Mouse (Mus musculus) MEL (cell line): ENCODE measurements around the gene Pigyl. TPM values are rescaled to one million over a fixed set of nuclear protein-coding genes. Genes with fewer than 3 reads are reported as not detected.
A peak's percentile ranks its signal among the peaks of the same experiment; 100 is the strongest.

Source experiments
- DNase-seq: peaks from one replicate; pipeline ENCODE4 v3.0.0; 2011; ENCODE audit warnings: low read depth, low spot score
- H3K27ac ChIP-seq: 2 replicates; pipeline ENCODE4 v1.5.1; 2012; ENCODE audit warnings: low read depth, mild to moderate bottlenecking, control low read depth, low read length, moderate library complexity; ENCODE audit not compliant: control insufficient read depth
- H3K27me3 ChIP-seq, 2 experiments: fragments of 150-350 bp in 1 of 2; sonication (generic) in 1 of 2; 2 replicates each; pipeline ENCODE4 v1.6.1; 2012; ENCODE audit warnings: low read length in 2 of 2, mild to moderate bottlenecking in 2 of 2, improper control_type of control experiment in 1 of 2, moderate library complexity in 1 of 2; ENCODE audit not compliant: insufficient read depth in 2 of 2, control insufficient read depth in 1 of 2
- H3K36me3 ChIP-seq, 2 experiments: 2 replicates each; pipeline ENCODE4 v1.6.1; 2012 to 2014; ENCODE audit warnings: low read length in 2 of 2, improper control_type of control experiment in 1 of 2, inconsistent platforms in 1 of 2, mild to moderate bottlenecking in 1 of 2; ENCODE audit not compliant: insufficient read depth in 2 of 2, control insufficient read depth in 1 of 2
- H3K4me1 ChIP-seq, 2 experiments: fragments of 150-350 bp in 1 of 2; sonication (generic) in 1 of 2; 2 replicates each; pipeline ENCODE4 v1.6.1; 2012; ENCODE audit warnings: low read length in 2 of 2, improper control_type of control experiment in 1 of 2, mild to moderate bottlenecking in 1 of 2; ENCODE audit not compliant: insufficient read depth in 2 of 2, control insufficient read depth in 1 of 2
- H3K4me3 ChIP-seq, 2 experiments: fragments of 150-350 bp in 1 of 2; sonication (generic) in 1 of 2; 2 replicates each; pipeline ENCODE4 v1.5.1; 2012; ENCODE audit warnings: low read depth in 2 of 2, low read length in 2 of 2, mild to moderate bottlenecking in 2 of 2, moderate library complexity in 2 of 2, control low read depth in 1 of 2, improper control_type of control experiment in 1 of 2; ENCODE audit not compliant: control insufficient read depth in 1 of 2, insufficient read depth in 1 of 2
- H3K79me2 ChIP-seq: 2 replicates; pipeline ENCODE4 v1.6.1; 2012; ENCODE audit warnings: mild to moderate bottlenecking, low read length, moderate library complexity; ENCODE audit not compliant: control insufficient read depth, poor library complexity, insufficient read depth
- H3K9ac ChIP-seq: 2 replicates; pipeline ENCODE4 v1.6.1; 2012; ENCODE audit warnings: low read depth, mild to moderate bottlenecking, control low read depth, low read length, moderate library complexity; ENCODE audit not compliant: control insufficient read depth, poor library complexity, severe bottlenecking
- H3K9me3 ChIP-seq: fragments of 150-350 bp; sonication (generic); replicated peaks from 2 replicates; pipeline ENCODE4 v1.6.1; 2012; ENCODE audit warnings: mild to moderate bottlenecking, low read length, improper control_type of control experiment, moderate library complexity; ENCODE audit not compliant: insufficient read depth
- BHLHE40 ChIP-seq: IDR thresholded peaks from 2 replicates; pipeline ENCODE4 v1.6.1; 2012; ENCODE audit warnings: low read depth, mild to moderate bottlenecking, inconsistent platforms, low read length, improper control_type of control experiment, borderline replicate concordance
- CHD2 ChIP-seq: IDR thresholded peaks from 2 replicates; pipeline ENCODE4 v1.6.1; 2011; ENCODE audit warnings: low read length, improper control_type of control experiment
- E2F4 ChIP-seq: IDR thresholded peaks from 2 replicates; pipeline ENCODE4 v1.6.1; 2011; ENCODE audit warnings: low read depth, low read length, improper control_type of control experiment, borderline replicate concordance
- EP300 ChIP-seq, 2 experiments: IDR thresholded peaks; 2 replicates each; pipeline ENCODE4 v1.6.1; 2011; ENCODE audit warnings: improper control_type of control experiment in 2 of 2, low read length in 2 of 2, low read depth in 1 of 2, mild to moderate bottlenecking in 1 of 2
- ETS1 ChIP-seq: IDR thresholded peaks from 2 replicates; pipeline ENCODE4 v1.6.1; 2012; ENCODE audit warnings: low read depth, mild to moderate bottlenecking, inconsistent platforms, low read length, improper control_type of control experiment, moderate library complexity
- GABPA ChIP-seq: IDR thresholded peaks from 2 replicates; pipeline ENCODE4 v1.6.1; 2012; ENCODE audit warnings: low read depth, mild to moderate bottlenecking, inconsistent platforms, low read length, improper control_type of control experiment, moderate library complexity
- GATA1 ChIP-seq: IDR thresholded peaks from 2 replicates; pipeline ENCODE4 v1.6.1; 2011; ENCODE audit warnings: low read depth, low read length, improper control_type of control experiment
- HCFC1 ChIP-seq: IDR thresholded peaks from 2 replicates; pipeline ENCODE4 v1.6.1; 2012; ENCODE audit warnings: low read depth, mild to moderate bottlenecking, inconsistent platforms, low read length, improper control_type of control experiment, moderate library complexity
- JUND ChIP-seq: IDR thresholded peaks from 2 replicates; pipeline ENCODE4 v1.6.1; 2011; ENCODE audit warnings: low read depth, mild to moderate bottlenecking, improper control_type of control experiment, low read length
- KAT2A ChIP-seq: conservative IDR thresholded peaks from 2 replicates; pipeline ENCODE4 v1.6.1; 2012; ENCODE audit warnings: low read depth, low read length, improper control_type of control experiment, inconsistent platforms
- MAFK ChIP-seq: IDR thresholded peaks from 2 replicates; pipeline ENCODE4 v1.6.1; 2011; ENCODE audit warnings: low read depth, mild to moderate bottlenecking, low read length, improper control_type of control experiment, borderline replicate concordance
- MAX ChIP-seq: IDR thresholded peaks from 2 replicates; pipeline ENCODE4 v1.6.1; 2011; ENCODE audit warnings: low read length, improper control_type of control experiment
- MAZ ChIP-seq: IDR thresholded peaks from 2 replicates; pipeline ENCODE4 v1.6.1; 2012; ENCODE audit warnings: low read depth, mild to moderate bottlenecking, inconsistent platforms, low read length, improper control_type of control experiment
- MEF2A ChIP-seq: IDR thresholded peaks from 2 replicates; pipeline ENCODE4 v1.6.1; 2014; ENCODE audit warnings: low read depth, mild to moderate bottlenecking, inconsistent platforms, low read length, improper control_type of control experiment; ENCODE audit not compliant: poor library complexity, insufficient replicate concordance, severe bottlenecking; ENCODE audit errors: extremely low read depth
- MXI1 ChIP-seq: IDR thresholded peaks from 2 replicates; pipeline ENCODE4 v1.6.1; 2011; ENCODE audit warnings: mild to moderate bottlenecking, low read depth, low read length, improper control_type of control experiment
- MYC ChIP-seq: IDR thresholded peaks from 2 replicates; pipeline ENCODE4 v1.6.1; 2011; ENCODE audit warnings: low read depth, mild to moderate bottlenecking, low read length, improper control_type of control experiment, moderate library complexity
- NELFE ChIP-seq: IDR thresholded peaks from 2 replicates; pipeline ENCODE4 v1.6.1; 2011; ENCODE audit warnings: low read depth, low read length, improper control_type of control experiment
- NRF1 ChIP-seq: IDR thresholded peaks from 2 replicates; pipeline ENCODE4 v1.6.1; 2014; ENCODE audit warnings: low read depth, mild to moderate bottlenecking, inconsistent platforms, low read length, improper control_type of control experiment, moderate library complexity; ENCODE audit not compliant: poor library complexity, insufficient read depth, severe bottlenecking
- POLR2A ChIP-seq, 2 experiments: IDR thresholded peaks; 2 replicates each; pipeline ENCODE4 v1.6.1; 2011 to 2012; ENCODE audit warnings: low read length in 2 of 2, mild to moderate bottlenecking in 2 of 2, control low read depth in 1 of 2, improper control_type of control experiment in 1 of 2, low read depth in 1 of 2, moderate library complexity in 1 of 2; ENCODE audit not compliant: control insufficient read depth in 1 of 2, insufficient read depth in 1 of 2, poor library complexity in 1 of 2
- POLR2AphosphoS2 ChIP-seq: IDR thresholded peaks from 2 replicates; pipeline ENCODE4 v1.6.1; 2011; ENCODE audit warnings: low read length, improper control_type of control experiment
- POLR2AphosphoS5 ChIP-seq: IDR thresholded peaks from 2 replicates; pipeline ENCODE4 v1.6.1; 2012; ENCODE audit warnings: low read depth, borderline replicate concordance, mild to moderate bottlenecking, inconsistent platforms, low read length, moderate library complexity, mixed read lengths
- RAD21 ChIP-seq: IDR thresholded peaks from 2 replicates; pipeline ENCODE4 v1.6.1; 2011; ENCODE audit warnings: mild to moderate bottlenecking, low read depth, low read length, improper control_type of control experiment
- RCOR1 ChIP-seq: IDR thresholded peaks from 2 replicates; pipeline ENCODE4 v1.6.1; 2012; ENCODE audit warnings: low read depth, mild to moderate bottlenecking, inconsistent platforms, low read length, improper control_type of control experiment
- SIN3A ChIP-seq: IDR thresholded peaks from 2 replicates; pipeline ENCODE4 v1.6.1; 2012; ENCODE audit warnings: low read length, improper control_type of control experiment, inconsistent platforms
- SMC3 ChIP-seq: IDR thresholded peaks from 2 replicates; pipeline ENCODE4 v1.6.1; 2011; ENCODE audit warnings: low read depth, low read length, improper control_type of control experiment
- TAL1 ChIP-seq: IDR thresholded peaks from 2 replicates; pipeline ENCODE4 v1.6.1; 2012; ENCODE audit warnings: mild to moderate bottlenecking, inconsistent platforms, low read length, moderate library complexity, mixed read lengths
- TBP ChIP-seq: IDR thresholded peaks from 2 replicates; pipeline ENCODE4 v1.8.0; 2011; ENCODE audit warnings: low read depth, low read length, improper control_type of control experiment
- TCF12 ChIP-seq: IDR thresholded peaks from 2 replicates; pipeline ENCODE4 v1.6.1; 2014; ENCODE audit warnings: low read depth, mild to moderate bottlenecking, inconsistent platforms, low read length, improper control_type of control experiment, moderate library complexity
- UBTF ChIP-seq: IDR thresholded peaks from 2 replicates; pipeline ENCODE4 v1.6.1; 2012; ENCODE audit warnings: low read depth, mild to moderate bottlenecking, inconsistent platforms, low read length, improper control_type of control experiment, moderate library complexity, borderline replicate concordance; ENCODE audit not compliant: insufficient read depth
- USF1 ChIP-seq: IDR thresholded peaks from 2 replicates; pipeline ENCODE4 v1.6.1; 2014; ENCODE audit warnings: low read depth, mild to moderate bottlenecking, inconsistent platforms, low read length, improper control_type of control experiment, moderate library complexity
- USF2 ChIP-seq, 2 experiments: IDR thresholded peaks; 2 replicates each; pipeline ENCODE4 v1.6.1; 2011 to 2012; ENCODE audit warnings: improper control_type of control experiment in 2 of 2, low read length in 2 of 2, borderline replicate concordance in 1 of 2, inconsistent platforms in 1 of 2, low read depth in 1 of 2, mild to moderate bottlenecking in 1 of 2; ENCODE audit not compliant: insufficient read depth in 1 of 2
- ZKSCAN1 ChIP-seq: IDR thresholded peaks from 2 replicates; pipeline ENCODE4 v1.6.1; 2012; ENCODE audit warnings: low read depth, mild to moderate bottlenecking, inconsistent platforms, low read length, improper control_type of control experiment, moderate library complexity
- ZMIZ1 ChIP-seq: IDR thresholded peaks from 2 replicates; pipeline ENCODE4 v1.6.1; 2012; ENCODE audit warnings: low read depth, mild to moderate bottlenecking, inconsistent platforms, low read length, improper control_type of control experiment, moderate library complexity
- ZNF384 ChIP-seq: IDR thresholded peaks from 2 replicates; pipeline ENCODE4 v1.6.1; 2012; ENCODE audit warnings: low read depth, mild to moderate bottlenecking, inconsistent platforms, low read length, improper control_type of control experiment
- polyA plus RNA-seq, 2 experiments: library from polyadenylated mRNA; stranded (reverse) in 1 of 2; unstranded in 1 of 2; fragments of >175 nt in 1 of 2; fragments of >200 nt in 1 of 2; gene quantifications; 2 replicates each; pipeline versions ENCODE4 v1.2.1 to v1.2.4; 2012; ENCODE audit warnings: low replicate concordance in 2 of 2, low read depth in 1 of 2; ENCODE audit not compliant: insufficient read length in 2 of 2, insufficient read depth in 1 of 2, missing spikeins in 1 of 2
- total RNA-seq: library from RNA; depleted of rRNA; stranded (reverse); fragments of 300-350 nt; gene quantifications from 2 replicates; pipeline ENCODE4 v1.2.3, GENCODE M21; 2012; rRNA removed

Pigyl gene
- total RNA-seq, result 80.2 and 103 TPM in 2 replicates
- polyA plus RNA-seq, result 100 to 1,000 TPM in 1 of 2 experiments, not detected in 1; 146 TPM

GRCm38 (mm10) chr9:22156497-22157245 is at the start of gene Pigyl:
Gene Pigyl (plus strand): TSS chr9:22156846.
- Histone ChIP-seq H3K27ac (peak within 1 kb of the TSS; percentile 62), H3K9ac (peak within 1 kb of the TSS; percentile 74), H3K27me3 (no peaks in the 10 kb centered on the region), H3K79me2 (peaks cover 8% of the 10 kb centered on the region), H3K9me3 (no peaks in the 10 kb centered on the region), H3K4me3 (peak within 1 kb of the TSS; percentile 68 to 71), H3K4me1 (peaks cover 3 to 14% of the 10 kb centered on the region in 2 experiments; a peak in 2 of 4 replicates), H3K36me3 (peaks cover 0 to 2% of the 10 kb centered on the region in 2 experiments; a peak in 1 of 4 replicates)
- DNase-seq, result peak; percentile 100
- TF ChIP-seq POLR2AphosphoS5 (no peak), CHD2 (peak; percentile 94), ZMIZ1 (peak; percentile 97), EP300 (IDR thresholded peaks at IDR 0.05; ENCODE audit: low read depth in 1 of 2, low read length in 2 of 2) (0 out of 4 replicates have a peak, but pooled peaks of 1 of the 2 experiments have one; percentile 6), HCFC1 (peak; percentile 84), GABPA (no peak), SIN3A (peak; percentile 87), POLR2A (IDR thresholded peaks at IDR 0.05; ENCODE audit: control insufficient read depth in 1 of 2, insufficient read depth in 1 of 2, low read depth in 1 of 2, low read length in 2 of 2, poor library complexity in 1 of 2) (peak; percentile 98 to 99), KAT2A (peak; percentile 72), MAZ (peak; percentile 76; the same call in 1 of the 2 replicates), NELFE (peak; percentile 100), BHLHE40 (0 out of 2 replicates have a peak, but pooled peaks have one; percentile 8), ETS1 (no peak; the same call in 1 of the 2 replicates), E2F4 (0 out of 2 replicates have a peak, but pooled peaks have one; percentile 12), MYC (peak; percentile 49; the same call in 1 of the 2 replicates), TCF12 (peak; percentile 83), MEF2A (no peak), RAD21 (no peak; the same call in 1 of the 2 replicates), SMC3 (peak; percentile 37), ZNF384 (peak; percentile 55), ZKSCAN1 (no peak), RCOR1 (peak; percentile 35; the same call in 1 of the 2 replicates), MAX (peak; percentile 76), JUND (no peak), USF2 (IDR thresholded peaks at IDR 0.05; ENCODE audit: borderline replicate concordance in 1 of 2, insufficient read depth in 1 of 2, low read depth in 1 of 2, low read length in 2 of 2) (no peak), UBTF (0 out of 2 replicates have a peak, but pooled peaks have one; percentile 58), POLR2AphosphoS2 (peak; percentile 98), MXI1 (peak; percentile 81), NRF1 (peak; percentile 72), TBP (peak; percentile 87), USF1 (peak; percentile 72), MAFK (no peak), GATA1 (no peak), TAL1 (no peak)
